Mouse (Mus musculus): Measurements from ENCODE around the gene Fggy. TPM values are rescaled to one million over a fixed set of nuclear protein-coding genes. Genes with fewer than 3 reads are reported as not detected.

Gene Fggy
- polyA plus RNA-seq, 1 experiment = 19.0 TPM

DNA sequence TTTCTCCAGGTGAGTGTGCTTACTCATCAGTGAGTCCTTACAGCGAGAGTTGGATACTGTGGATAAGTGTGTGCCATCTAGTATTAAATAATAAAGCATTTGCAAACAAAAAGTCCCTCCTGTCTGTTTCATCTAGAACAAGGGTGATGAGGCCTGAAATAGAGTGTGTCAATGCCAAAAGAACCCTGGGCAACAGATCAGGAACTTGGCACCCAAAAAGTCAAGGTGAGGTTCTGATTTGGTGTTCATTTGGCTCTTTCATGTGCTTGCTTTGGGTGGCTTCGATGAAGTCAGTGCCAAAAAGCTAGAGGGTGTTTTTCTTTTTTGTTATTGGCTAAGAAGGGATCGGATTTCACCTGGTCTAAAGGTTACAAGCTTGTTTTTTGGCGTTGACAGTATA is 68.3 kb downstream of the Fggy start:
- TF ChIP-seq CTCF (IDR thresholded peaks at IDR 0.05; ENCODE audit: low read depth, low read length) (no peak), POLR2A (IDR thresholded peaks at IDR 0.05; ENCODE audit: borderline replicate concordance, low read depth, low read length) (no peak)
- peaks cover 12% of the 10 kb centered on the region for H3K4me1 ChIP-seq (ENCODE audit: control insufficient read depth, insufficient read depth, low read length)
- H3K4me3 ChIP-seq (ENCODE audit: insufficient read depth, low read length) = no peak overlapping the region
- no peak overlapping the region for H3K27ac ChIP-seq (ENCODE audit: insufficient read depth, low read depth, low read length)

DNA sequence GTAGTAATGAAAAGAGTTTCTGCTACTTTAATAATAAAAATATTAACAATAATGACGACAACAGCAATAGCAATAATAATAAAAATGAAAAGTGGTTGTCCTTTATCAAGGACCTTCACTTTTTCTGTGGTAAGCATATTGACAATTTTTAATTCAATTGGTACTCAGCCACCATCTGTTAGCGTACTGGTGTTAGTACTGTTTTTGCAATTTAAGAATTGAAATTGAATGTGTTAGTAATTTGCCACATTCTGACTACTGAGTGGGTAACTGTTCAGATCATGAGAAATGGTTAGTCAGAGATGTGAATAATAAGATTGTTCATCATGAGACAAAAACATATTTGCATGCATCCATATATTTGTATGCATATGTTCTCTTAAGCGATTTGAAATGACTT is 68.9 kb downstream of the Fggy start:
- Histone ChIP-seq H3K27ac (ENCODE audit: insufficient read depth, low read depth, low read length) (no peak overlapping the region), H3K4me1 (ENCODE audit: control insufficient read depth, insufficient read depth, low read length) (peaks cover 12% of the 10 kb centered on the region), H3K4me3 (ENCODE audit: insufficient read depth, low read length) (no peak overlapping the region)
- TF ChIP-seq CTCF (IDR thresholded peaks at IDR 0.05; ENCODE audit: low read depth, low read length) (no peak), POLR2A (IDR thresholded peaks at IDR 0.05; ENCODE audit: borderline replicate concordance, low read depth, low read length) (no peak)

DNA sequence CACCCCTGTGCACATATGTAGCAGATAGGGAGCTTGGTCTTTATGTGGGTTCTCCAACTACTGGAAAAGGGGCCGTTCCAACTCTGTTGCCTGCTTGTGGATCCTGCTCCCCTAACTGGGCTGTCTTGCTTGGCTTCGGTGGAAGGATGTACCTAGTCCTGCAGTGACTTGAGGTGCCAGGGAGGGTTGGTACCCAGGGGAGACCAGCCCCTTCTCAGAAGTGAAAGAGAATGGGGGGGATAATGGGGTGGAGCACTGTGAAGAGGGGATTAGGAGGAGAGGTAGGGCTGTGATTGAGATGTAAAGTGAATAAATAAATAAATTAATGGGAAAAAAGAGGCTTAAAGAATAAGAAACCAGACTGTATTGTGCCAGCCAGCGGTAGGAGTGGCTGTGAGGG is 77.6 kb downstream of the Fggy start:
- Histone ChIP-seq H3K4me1 (ENCODE audit: control insufficient read depth, insufficient read depth, low read length) (peaks cover 15% of the 10 kb centered on the region), H3K4me3 (ENCODE audit: insufficient read depth, low read length) (no peak overlapping the region), H3K27ac (ENCODE audit: insufficient read depth, low read depth, low read length) (no peak overlapping the region)
- TF ChIP-seq POLR2A (IDR thresholded peaks at IDR 0.05; ENCODE audit: borderline replicate concordance, low read depth, low read length) (no peak), CTCF (IDR thresholded peaks at IDR 0.05; ENCODE audit: low read depth, low read length) (no peak)

DNA sequence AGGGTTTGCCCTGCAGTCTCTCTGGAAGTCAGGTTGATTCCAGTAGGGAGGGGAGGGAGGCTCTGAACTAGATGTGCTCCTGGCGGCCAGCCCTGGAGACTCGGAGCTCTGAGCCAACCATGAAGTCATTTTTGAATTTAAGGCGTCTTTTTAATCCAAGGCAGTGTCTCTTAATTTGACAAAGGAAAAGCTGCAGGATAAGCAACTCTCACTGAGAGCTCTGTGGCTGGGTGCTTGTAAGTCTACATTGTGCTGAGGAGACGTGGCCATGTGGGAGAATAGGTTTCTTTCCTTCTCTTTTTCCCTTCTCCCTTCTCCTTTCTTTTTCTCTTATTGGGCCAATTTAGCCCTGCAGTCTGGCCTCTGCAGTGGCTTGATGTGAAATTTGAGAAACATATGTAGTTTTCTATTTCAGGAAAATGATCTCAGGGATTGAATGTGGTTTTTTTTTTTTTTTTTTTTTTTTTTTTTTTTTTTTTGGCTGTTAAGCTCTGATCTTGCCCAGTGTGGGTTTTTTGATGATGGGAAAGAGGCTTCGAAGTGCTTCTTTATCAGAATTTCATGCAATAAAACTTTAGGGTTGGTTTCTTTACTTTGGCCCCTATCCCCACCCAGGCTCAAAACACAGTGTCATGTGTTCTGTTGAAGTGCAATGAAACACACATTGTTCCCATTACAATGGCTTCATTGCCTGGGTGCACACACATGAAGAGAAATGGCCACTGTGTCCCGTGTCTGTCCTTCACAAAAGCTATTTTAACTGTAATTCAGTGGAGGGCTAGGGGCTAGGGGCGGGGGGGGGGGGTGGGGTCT is 79.8 kb downstream of the Fggy start:
- Histone ChIP-seq H3K4me3 (ENCODE audit: insufficient read depth, low read length) (no peak overlapping the region), H3K27ac (ENCODE audit: insufficient read depth, low read depth, low read length) (peak overlapping the region; percentile 73), H3K4me1 (ENCODE audit: control insufficient read depth, insufficient read depth, low read length) (peaks cover 24% of the 10 kb centered on the region)
- TF ChIP-seq CTCF (IDR thresholded peaks at IDR 0.05; ENCODE audit: low read depth, low read length) = no peak

DNA sequence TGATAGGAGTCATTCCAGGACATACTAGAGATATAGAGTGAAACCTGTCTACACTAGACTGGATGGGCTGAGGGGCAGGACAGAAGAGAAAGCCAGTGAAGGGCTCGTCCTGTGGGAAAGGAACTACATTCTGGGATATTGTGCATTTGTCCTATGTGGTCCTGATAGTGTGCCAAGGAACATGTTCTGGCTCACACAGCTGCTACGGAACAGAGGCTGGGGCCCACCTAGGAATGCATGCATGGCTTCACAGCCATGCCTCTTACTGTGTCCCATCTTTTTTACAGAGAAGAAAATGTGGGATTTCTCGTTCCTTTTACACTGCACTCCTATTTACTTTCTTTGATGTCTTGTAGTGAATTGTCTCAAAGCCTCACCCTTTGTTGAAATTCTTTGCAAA is 80.8 kb downstream of the Fggy start:
- no peak for TF ChIP-seq POLR2A (IDR thresholded peaks at IDR 0.05; ENCODE audit: borderline replicate concordance, low read depth, low read length)
- no peak for TF ChIP-seq CTCF (IDR thresholded peaks at IDR 0.05; ENCODE audit: low read depth, low read length)

DNA sequence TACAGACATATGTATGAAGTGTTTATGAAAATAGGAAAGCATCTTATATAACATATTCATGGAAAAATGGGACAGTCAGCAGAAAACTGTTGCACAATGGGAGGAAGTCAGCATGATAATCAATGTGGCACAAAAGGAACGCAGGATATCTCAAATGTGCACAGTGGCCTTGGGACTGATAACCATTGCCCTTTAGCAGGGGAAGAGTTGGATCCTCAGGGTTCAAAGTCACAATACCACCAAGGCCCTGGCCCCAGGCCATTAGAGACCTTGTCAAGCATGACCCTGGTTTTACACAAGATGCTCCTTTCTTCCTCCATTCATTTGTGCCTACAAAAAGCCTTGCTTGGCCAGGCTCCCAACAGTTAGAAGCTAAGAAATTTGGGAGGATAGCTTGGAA is 83.5 kb downstream of the Fggy start:
- no peak overlapping the region for H3K4me3 ChIP-seq (ENCODE audit: insufficient read depth, low read length)
- peaks cover 24% of the 10 kb centered on the region for H3K4me1 ChIP-seq (ENCODE audit: control insufficient read depth, insufficient read depth, low read length)
- TF ChIP-seq POLR2A (IDR thresholded peaks at IDR 0.05; ENCODE audit: borderline replicate concordance, low read depth, low read length) = no peak
- TF ChIP-seq CTCF (IDR thresholded peaks at IDR 0.05; ENCODE audit: low read depth, low read length) = no peak
- no peak overlapping the region for H3K27ac ChIP-seq (ENCODE audit: insufficient read depth, low read depth, low read length)

More for the DNA sequence above, 80.8 kb downstream of the Fggy start:
- H3K27ac ChIP-seq (ENCODE audit: insufficient read depth, low read depth, low read length) = no peak overlapping the region
- peaks cover 24% of the 10 kb centered on the region for H3K4me1 ChIP-seq (ENCODE audit: control insufficient read depth, insufficient read depth, low read length)
- H3K4me3 ChIP-seq (ENCODE audit: insufficient read depth, low read length) = no peak overlapping the region

DNA sequence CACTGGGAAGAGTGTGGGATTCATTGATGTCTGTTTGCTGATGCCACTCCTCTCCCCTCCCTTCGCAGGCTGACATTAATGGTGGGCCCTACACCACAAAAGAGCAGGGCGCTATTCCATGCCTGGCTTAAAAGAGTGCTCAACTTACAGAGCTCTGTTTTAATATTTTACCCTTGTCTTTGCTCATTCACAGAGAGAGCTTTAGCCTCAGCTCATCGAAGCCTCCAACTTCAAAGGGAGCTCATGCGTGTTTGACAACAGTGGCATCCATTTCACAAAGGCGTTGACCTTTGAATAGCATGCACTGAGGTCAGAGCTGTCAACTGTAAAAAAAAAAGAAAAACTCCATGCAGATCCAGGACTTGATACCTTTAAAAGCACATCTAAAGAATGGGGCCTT is 86.7 kb downstream of the Fggy start:
- TF ChIP-seq CTCF (IDR thresholded peaks at IDR 0.05; ENCODE audit: low read depth, low read length) (no peak), POLR2A (IDR thresholded peaks at IDR 0.05; ENCODE audit: borderline replicate concordance, low read depth, low read length) (no peak)
- no peak overlapping the region for H3K27ac ChIP-seq (ENCODE audit: insufficient read depth, low read depth, low read length)
- H3K4me1 ChIP-seq (ENCODE audit: control insufficient read depth, insufficient read depth, low read length) = peaks cover 18% of the 10 kb centered on the region
- H3K4me3 ChIP-seq (ENCODE audit: insufficient read depth, low read length) = no peak overlapping the region

DNA sequence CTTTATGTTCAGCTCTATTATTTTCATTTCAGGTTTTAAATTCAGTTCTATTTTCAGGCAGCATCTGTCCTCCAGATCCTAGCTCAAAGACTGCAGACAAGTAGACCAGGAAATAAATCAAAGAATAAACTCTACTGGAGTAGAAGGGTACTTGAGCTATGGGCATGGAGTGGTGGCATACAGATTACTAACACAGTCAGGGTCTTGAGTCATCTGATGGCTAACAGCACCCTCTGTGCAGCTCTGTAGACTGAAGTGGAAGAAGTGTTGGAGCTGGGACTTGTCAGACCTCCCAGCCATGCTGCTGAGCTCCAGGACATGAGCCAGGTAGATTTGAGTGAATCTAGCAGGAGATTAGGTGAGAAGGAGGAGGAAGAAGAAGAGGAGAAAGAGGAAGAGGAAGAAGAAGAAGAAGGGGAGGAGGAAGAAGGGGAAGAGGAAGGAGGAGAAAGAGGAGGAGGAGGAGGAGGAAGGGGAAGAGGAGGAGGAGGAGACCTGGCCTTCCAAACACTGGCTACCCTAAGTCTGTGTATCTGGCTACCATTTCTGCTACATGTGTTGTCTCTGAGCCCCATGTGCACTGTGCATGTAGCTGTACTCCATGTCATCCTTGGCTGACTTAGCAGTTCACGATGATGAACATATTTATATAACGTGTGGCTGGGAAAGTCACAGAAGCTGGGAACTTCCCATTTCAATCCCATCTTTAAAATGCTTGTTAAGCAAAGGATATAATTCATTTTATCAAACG is 91.7 kb downstream of the Fggy start:
- Histone ChIP-seq H3K27ac (ENCODE audit: insufficient read depth, low read depth, low read length) (no peak overlapping the region), H3K4me1 (ENCODE audit: control insufficient read depth, insufficient read depth, low read length) (peaks cover 14% of the 10 kb centered on the region), H3K4me3 (ENCODE audit: insufficient read depth, low read length) (no peak overlapping the region)
- TF ChIP-seq CTCF (IDR thresholded peaks at IDR 0.05; ENCODE audit: low read depth, low read length) = no peak

DNA sequence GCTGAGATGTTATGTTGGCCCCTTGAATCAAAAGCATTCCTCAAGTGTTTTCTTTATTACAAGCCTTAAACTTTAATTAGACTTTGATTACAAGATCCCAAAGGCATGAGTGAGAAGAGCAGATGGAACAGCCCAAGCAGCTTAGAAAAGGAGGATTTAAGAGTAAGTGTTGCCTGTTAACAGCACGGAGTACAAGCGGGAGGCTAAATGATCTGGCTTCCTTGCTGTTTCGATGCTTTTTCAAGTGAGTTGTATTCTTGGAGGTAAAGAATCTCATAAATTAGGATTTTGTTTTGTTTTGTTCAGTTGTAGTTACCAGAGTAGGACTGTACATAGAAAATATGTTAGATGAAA is 92.2 kb downstream of the Fggy start:
- H3K27ac ChIP-seq (ENCODE audit: insufficient read depth, low read depth, low read length) = no peak overlapping the region
- H3K4me3 ChIP-seq (ENCODE audit: insufficient read depth, low read length) = no peak overlapping the region
- H3K4me1 ChIP-seq (ENCODE audit: control insufficient read depth, insufficient read depth, low read length) = peaks cover 14% of the 10 kb centered on the region
- TF ChIP-seq POLR2A (IDR thresholded peaks at IDR 0.05; ENCODE audit: borderline replicate concordance, low read depth, low read length) = no peak
- TF ChIP-seq CTCF (IDR thresholded peaks at IDR 0.05; ENCODE audit: low read depth, low read length) = no peak

DNA sequence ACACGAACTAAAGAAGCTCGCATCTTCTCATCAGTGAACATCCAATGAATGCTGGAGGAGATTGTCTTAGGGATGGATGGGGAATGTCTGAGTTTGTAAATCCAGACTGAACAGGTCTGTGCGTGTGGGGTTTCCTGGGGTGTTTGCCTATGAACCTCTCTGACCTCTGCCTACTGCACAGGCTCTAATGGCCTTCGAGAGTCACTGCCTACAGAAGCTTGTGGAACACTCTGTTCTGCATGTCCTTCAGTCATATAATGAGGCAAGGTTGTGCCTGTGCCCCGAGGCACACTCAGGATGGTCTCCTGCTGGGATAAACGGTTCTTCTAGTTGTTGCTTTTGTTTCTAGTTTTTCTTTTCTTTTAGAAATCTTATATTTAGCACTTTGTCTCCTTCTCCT is 92.7 kb downstream of the Fggy start:
- TF ChIP-seq POLR2A (IDR thresholded peaks at IDR 0.05; ENCODE audit: borderline replicate concordance, low read depth, low read length) (no peak), CTCF (IDR thresholded peaks at IDR 0.05; ENCODE audit: low read depth, low read length) (no peak)
- Histone ChIP-seq H3K27ac (ENCODE audit: insufficient read depth, low read depth, low read length) (no peak overlapping the region), H3K4me1 (ENCODE audit: control insufficient read depth, insufficient read depth, low read length) (peaks cover 14% of the 10 kb centered on the region), H3K4me3 (ENCODE audit: insufficient read depth, low read length) (no peak overlapping the region)
